Mouse (Mus musculus): ENCODE data around the gene Tnfsf8.

Tnfsf8 gene

GRCm38 (mm10) chr4:63842278-63842677 lies 18.9 kb downstream of the Tnfsf8 start:
- no peak for DNase-seq (ENCODE audit: low spot score)

- DNase-seq (ENCODE audit: low spot score): no peak
Measured at GRCm38 (mm10) chr4:63840457-63840856, 20.7 kb downstream of the Tnfsf8 start.

GRCm38 (mm10) chr4:63823136-63823535 lies 38.0 kb downstream of the Tnfsf8 start:
- DNase-seq (ENCODE audit: low spot score): no peak

- DNase-seq (ENCODE audit: low spot score): no peak
Measured at GRCm38 (mm10) chr4:63817505-63817904, 43.6 kb downstream of the Tnfsf8 start.

DNA sequence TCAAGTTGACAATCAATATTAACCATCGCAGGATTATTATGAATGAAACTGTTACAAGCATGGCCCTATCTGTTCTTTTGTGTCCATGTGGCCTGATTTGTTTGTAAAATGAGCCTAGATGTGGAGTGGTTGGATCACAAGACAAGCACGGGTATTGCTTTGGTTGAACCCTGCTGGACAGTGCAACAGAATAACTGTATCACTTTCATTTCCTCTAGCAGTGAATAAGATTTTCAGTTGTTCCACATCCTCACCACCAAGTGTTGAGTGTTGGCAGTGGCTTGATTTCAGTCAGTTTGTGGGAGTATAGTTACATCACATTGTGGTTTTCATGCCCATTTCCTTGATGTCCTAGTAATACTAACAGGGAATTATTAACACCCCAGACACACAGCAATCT lies 45.5 kb downstream of the Tnfsf8 start:
- no peak for DNase-seq (ENCODE audit: low spot score)

GRCm38 (mm10) chr4:63798083-63798482 lies 63.1 kb downstream of the Tnfsf8 start:
- DNase-seq (ENCODE audit: low spot score): no peak

DNA sequence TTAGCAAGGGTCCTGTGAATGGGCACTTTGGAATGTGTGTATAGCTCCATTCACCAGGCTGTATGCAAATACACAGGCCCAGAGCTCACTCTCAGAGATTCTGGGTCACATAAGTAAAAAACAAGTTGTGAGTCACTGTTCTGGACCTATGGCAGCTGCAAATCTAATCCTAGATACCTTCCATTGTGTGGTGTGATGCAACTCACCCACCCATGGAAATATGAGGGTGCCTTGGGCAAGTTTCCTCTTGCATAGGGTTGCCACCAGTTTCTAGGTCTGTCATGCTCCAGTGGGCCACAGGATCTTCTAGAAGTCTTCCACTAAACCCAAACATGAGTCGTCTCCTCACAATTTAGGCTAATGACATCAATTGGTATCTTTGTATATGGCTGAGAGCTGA lies 64.6 kb downstream of the Tnfsf8 start:
- no peak for DNase-seq (ENCODE audit: low spot score)

DNA sequence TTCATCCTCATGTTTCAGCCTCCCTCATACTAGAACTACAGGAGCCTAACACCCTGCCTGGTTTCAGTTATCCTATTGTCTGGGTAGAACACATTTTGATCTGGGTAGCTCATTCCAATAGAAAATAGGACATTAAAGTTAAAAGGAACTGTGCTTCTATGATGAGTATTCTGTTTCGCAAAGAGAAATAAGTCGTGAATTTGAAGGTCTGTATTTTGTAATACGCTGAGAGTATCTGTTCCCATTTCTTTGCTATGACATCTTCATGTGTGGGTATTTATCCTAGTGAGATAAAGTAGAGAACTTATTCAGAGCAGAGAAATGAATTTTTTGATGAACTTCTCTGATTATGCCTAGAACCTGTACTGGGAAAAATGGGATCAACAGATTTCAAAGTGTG lies 68.8 kb downstream of the Tnfsf8 start:
- DNase-seq (ENCODE audit: low spot score): no peak

DNA sequence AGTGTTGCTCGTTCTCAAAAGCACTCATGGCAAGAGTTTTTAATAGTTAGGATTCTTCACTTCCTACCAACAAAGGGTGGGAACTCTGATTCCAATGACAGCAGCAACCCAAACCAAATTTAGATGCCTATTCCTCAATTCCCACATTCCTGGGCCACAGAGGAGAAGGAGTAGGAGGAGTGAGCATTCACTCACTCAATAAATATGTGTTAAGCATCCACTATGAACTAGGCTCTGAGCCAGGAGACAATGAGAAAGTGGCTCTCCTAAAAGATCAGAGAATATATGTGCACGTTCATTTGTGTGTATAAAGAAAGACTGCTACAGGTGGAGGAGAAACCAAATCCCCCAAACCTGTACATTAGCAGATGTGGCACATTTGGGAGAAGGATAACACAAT lies 75.7 kb downstream of the Tnfsf8 start:
- no peak for DNase-seq (ENCODE audit: low spot score)

- no peak for DNase-seq (ENCODE audit: low spot score)
Measured at GRCm38 (mm10) chr4:63783826-63784225, 77.3 kb downstream of the Tnfsf8 start.

GRCm38 (mm10) chr4:63782970-63783613 lies 78.1 kb downstream of the Tnfsf8 start:
- no peak for DNase-seq (ENCODE audit: low spot score)
